Mouse (Mus musculus): ENCODE data around the gene Rpl27a. TPM values are rescaled to one million over a fixed set of nuclear protein-coding genes. Genes with fewer than 3 reads are reported as not detected.

Rpl27a gene
- polyA plus RNA-seq (2011; ENCODE audit: insufficient read depth, insufficient read length, low replicate concordance, missing spikeins) = 394 and 562 TPM in 2 replicates

DNA sequence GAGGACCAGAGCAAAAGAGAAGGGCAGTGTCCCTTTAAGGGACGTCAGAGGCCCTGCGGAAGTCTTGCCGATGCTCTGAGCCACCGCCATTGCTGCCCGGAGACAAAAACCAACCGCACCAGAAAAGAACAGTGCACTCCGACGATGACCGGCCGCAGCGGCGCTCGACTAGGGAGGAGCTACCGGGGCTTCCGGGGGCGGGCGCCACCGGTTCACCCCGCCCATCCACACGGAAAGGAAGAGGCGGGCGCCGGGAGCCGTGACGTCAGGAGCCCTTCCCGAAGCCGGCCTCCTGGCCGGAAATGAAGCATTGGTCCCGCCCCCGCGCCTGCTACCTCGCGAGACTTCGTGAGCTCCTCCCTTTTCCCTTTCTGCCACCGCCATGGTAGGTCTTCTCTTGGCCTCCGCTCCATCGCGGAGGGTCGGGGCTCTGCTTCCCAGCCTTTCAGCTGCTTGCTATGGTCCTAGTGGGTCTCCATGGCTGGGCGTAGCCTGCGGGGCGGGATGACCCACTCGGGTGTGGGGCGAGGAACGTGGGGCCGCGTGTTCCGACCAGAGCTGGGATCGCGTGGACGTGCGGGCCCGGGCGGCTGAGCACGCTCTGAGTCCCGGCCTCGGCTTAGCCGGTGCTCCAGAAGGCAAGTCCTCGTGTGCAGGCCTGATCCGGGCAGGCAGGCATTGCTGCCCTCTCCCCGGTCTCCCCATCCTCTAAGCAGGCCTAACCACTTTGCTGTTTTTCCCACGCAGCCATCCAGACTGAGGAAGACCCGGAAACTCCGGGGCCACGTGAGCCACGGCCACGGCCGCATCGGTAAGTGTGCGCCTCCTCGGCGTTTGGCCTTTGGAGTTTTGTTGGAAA lies at the start of gene Rpl27a:
Gene Rpl27a (plus strand): TSS at position 310 of the 859 bp plus-strand sequence.
- Histone ChIP-seq H3K4me1 (ENCODE audit: control insufficient read depth, insufficient read depth, low read length) (peaks cover 1% of the 10 kb centered on the region; the same call in 1 of the 2 replicates), H3K27ac (ENCODE audit: control insufficient read depth, insufficient read depth, low read depth, low read length, poor library complexity) (peak within 1 kb of the TSS; percentile 96), H3K4me3 (replicated peaks; ENCODE audit: control insufficient read depth, low read depth, low read length) (peak within 1 kb of the TSS; percentile 80)
- under 1% methylated on average over 72 of the region's 72 CpGs for WGBS
- TF ChIP-seq POLR2A (IDR thresholded peaks at IDR 0.05; ENCODE audit: borderline replicate concordance, control insufficient read depth, low read depth, low read length) (peak; percentile 87), CTCF (IDR thresholded peaks at IDR 0.05; ENCODE audit: control insufficient read depth, insufficient read depth, low read length) (no peak)

DNA sequence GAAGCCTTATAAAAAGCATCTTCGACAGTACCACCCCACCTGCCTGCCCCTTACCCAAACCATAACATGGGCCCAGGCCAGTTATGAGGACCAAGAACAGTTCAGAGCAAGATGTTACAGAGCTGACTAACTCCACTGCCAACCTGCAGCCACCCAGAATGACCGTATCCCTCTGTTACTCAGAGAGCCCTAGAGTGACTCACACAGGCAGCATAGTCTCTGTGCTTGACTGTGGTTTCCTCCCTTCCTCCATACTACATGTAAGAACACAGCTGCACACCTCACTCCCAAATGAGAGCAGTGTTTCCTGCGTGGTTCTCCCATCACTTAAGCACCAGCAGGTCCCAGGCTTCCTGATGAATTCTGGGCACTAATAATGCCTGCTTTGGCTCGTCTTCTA lies 48.2 kb upstream of the Rpl27a start:
- no peaks in the 10 kb centered on the region for H3K4me1 ChIP-seq (ENCODE audit: control insufficient read depth, insufficient read depth, low read length)
- TF ChIP-seq POLR2A (IDR thresholded peaks at IDR 0.05; ENCODE audit: borderline replicate concordance, control insufficient read depth, low read depth, low read length) (no peak), CTCF (IDR thresholded peaks at IDR 0.05; ENCODE audit: control insufficient read depth, insufficient read depth, low read length) (no peak)
- 42% methylated on average over 4 of the region's 4 CpGs for WGBS
- H3K27ac ChIP-seq (ENCODE audit: control insufficient read depth, insufficient read depth, low read depth, low read length, poor library complexity) = no peak overlapping the region
- no peak overlapping the region for H3K4me3 ChIP-seq (replicated peaks; ENCODE audit: control insufficient read depth, low read depth, low read length)

DNA sequence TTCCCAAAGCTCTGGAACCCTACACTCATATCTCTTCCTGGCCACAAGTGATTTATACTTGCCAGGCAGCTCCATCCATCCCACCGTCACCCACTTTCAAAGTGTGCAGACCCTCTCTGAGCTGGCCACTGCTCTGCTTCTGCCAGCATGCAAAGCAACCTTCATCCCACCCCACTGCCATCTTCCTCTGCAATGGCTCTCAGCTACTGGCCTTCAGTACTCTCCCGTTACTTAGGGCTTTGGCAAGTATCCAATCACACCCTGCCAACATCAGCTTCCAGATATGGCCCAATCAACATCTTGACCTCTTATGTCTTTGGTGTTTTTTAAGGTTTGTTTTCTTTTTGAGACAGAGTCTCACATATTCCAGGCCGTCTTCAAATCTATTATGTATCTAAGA lies 41.0 kb upstream of the Rpl27a start:
- Histone ChIP-seq H3K4me1 (ENCODE audit: control insufficient read depth, insufficient read depth, low read length) (no peaks in the 10 kb centered on the region), H3K4me3 (replicated peaks; ENCODE audit: control insufficient read depth, low read depth, low read length) (no peak overlapping the region), H3K27ac (ENCODE audit: control insufficient read depth, insufficient read depth, low read depth, low read length, poor library complexity) (no peak overlapping the region)
- no peak for TF ChIP-seq CTCF (IDR thresholded peaks at IDR 0.05; ENCODE audit: control insufficient read depth, insufficient read depth, low read length)
- no peak for TF ChIP-seq POLR2A (IDR thresholded peaks at IDR 0.05; ENCODE audit: borderline replicate concordance, control insufficient read depth, low read depth, low read length)
- WGBS = 81% methylated on average over 3 of the region's 3 CpGs

DNA sequence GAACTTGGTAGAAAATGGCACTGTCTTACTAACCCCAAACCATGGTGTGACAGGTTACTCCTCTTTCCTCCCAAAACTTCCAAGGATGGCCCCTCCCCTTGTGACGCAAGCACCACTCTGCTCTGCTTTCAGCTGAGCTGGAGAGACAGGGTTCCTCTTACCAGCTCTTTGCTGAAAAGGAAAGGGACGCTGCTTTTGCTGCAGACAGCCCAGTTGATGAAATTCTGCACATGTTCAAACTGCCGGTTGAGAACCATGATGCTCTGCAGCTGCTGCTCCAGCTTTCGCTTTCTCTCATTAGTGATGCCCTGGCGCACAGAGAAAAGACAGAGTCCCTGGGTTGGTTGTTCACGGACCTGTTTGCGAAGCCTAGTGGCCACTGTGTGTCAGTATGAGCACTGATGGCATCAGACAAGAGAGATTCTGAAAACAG lies 38.2 kb upstream of the Rpl27a start:
- Histone ChIP-seq H3K4me3 (replicated peaks; ENCODE audit: control insufficient read depth, low read depth, low read length) (no peak overlapping the region), H3K27ac (ENCODE audit: control insufficient read depth, insufficient read depth, low read depth, low read length, poor library complexity) (no peak overlapping the region), H3K4me1 (ENCODE audit: control insufficient read depth, insufficient read depth, low read length) (no peaks in the 10 kb centered on the region)
- no peak for TF ChIP-seq CTCF (IDR thresholded peaks at IDR 0.05; ENCODE audit: control insufficient read depth, insufficient read depth, low read length)
- no peak for TF ChIP-seq POLR2A (IDR thresholded peaks at IDR 0.05; ENCODE audit: borderline replicate concordance, control insufficient read depth, low read depth, low read length)
- 36% methylated on average over 7 of the region's 7 CpGs for WGBS

DNA sequence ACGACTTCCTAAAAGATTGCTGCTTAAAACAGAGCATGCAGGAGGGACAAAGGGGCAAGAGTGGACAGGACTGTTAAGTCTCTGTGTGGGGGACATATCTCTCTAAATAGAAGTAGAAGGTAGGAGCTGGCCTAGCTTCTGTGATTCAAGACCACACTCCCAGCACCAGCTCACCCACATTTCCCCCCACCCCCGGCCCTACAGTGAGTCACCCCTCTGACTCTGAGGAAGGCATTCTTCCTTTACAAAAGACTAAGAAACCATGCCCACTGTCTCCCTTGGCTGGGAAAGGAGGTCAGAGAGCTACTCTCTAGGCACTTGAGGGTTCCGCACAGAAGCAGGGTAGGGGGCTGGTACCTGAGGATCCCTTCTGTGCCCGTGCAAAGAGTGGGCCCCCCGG lies 34.7 kb upstream of the Rpl27a start:
- Histone ChIP-seq H3K4me1 (ENCODE audit: control insufficient read depth, insufficient read depth, low read length) (no peaks in the 10 kb centered on the region), H3K4me3 (replicated peaks; ENCODE audit: control insufficient read depth, low read depth, low read length) (no peak overlapping the region), H3K27ac (ENCODE audit: control insufficient read depth, insufficient read depth, low read depth, low read length, poor library complexity) (no peak overlapping the region)
- TF ChIP-seq CTCF (IDR thresholded peaks at IDR 0.05; ENCODE audit: control insufficient read depth, insufficient read depth, low read length) = no peak
- TF ChIP-seq POLR2A (IDR thresholded peaks at IDR 0.05; ENCODE audit: borderline replicate concordance, control insufficient read depth, low read depth, low read length) = no peak
- 68% methylated on average over 5 of the region's 5 CpGs for WGBS

DNA sequence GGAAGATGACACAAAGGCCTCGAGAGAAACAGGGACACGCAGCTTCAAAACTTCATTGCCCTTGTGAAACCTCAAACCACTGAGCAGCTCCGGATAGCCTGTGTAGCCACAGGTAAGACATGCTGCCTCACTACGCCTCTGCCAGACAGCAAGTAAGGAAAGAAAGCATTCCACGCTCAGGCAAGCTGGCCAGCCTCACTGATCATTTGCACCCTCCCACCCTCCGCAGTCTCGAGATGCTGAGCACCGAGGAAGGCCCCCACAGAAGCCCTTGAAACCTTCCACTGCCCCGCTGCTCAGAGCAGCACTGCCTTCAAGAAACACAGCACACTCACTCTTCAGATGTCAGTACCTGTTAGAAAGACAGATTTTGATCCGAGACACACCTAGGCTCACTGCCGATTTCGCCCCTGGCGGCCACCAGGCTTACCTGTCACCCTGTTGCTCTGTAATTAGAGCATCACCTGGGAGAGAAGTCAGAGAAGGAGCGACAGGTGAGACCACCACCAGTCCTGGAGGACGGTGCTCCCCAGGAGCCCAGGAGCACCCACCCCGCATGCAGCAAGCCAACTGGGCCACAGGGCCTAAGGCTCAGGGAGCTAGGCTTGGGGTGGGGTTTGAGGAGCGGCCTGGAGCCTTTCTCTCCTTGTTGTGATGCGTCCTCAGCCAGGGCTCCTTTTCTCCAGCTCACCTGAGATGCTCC lies 26.2 kb upstream of the Rpl27a start:
- TF ChIP-seq POLR2A (IDR thresholded peaks at IDR 0.05; ENCODE audit: borderline replicate concordance, control insufficient read depth, low read depth, low read length) (no peak), CTCF (IDR thresholded peaks at IDR 0.05; ENCODE audit: control insufficient read depth, insufficient read depth, low read length) (no peak)
- H3K4me1 ChIP-seq (ENCODE audit: control insufficient read depth, insufficient read depth, low read length) = no peaks in the 10 kb centered on the region
- no peak overlapping the region for H3K27ac ChIP-seq (ENCODE audit: control insufficient read depth, insufficient read depth, low read depth, low read length, poor library complexity)
- WGBS = 83% methylated on average over 18 of the region's 18 CpGs
- no peak overlapping the region for H3K4me3 ChIP-seq (replicated peaks; ENCODE audit: control insufficient read depth, low read depth, low read length)

DNA sequence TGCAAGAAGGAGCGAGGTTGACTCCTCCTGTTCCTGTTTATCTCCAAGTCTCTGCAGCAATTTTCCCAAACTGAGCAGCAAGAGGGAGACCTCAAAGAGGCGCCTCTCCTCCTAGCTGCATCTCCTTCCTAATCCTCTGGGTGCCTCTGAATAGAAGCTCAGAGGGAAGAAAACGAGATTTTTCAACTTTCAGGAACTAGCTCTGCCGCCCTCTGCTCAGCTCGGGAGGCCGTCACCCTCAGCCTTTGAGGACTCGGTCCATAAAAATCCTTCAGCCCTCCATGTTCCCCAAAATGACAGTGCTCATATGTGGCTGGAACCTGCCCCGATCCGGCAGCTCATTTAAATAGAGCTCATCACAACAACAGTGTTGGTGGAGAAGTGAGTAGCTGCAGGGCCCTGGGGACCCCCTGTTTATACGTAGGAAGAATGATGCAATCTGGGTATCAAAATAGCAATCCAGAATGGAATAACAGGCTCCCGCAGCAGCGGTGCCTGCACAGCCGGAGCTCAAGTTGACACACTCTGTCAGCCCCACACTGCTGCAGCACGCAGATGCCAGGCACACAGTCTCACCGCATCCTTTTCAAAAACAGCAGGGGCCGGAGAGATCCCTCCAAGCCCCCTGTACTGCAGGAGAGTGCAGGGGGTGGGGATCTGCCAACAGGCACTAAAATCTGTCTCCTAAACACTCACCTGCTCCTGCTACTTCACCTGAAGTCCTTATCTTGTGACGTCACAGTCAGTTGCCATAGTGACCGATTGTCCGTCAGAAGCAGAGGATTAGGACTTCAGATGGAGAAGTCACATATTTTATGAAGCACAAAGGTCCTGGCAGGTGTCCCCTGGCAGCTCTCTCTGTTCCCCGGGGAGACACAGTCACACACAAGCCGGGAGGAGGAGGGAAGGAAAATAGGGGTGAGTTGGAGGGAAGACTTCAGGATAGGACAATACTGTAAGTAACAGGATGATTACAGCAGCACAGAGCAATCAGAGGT lies 25.3 kb upstream of the Rpl27a start:
- Histone ChIP-seq H3K4me1 (ENCODE audit: control insufficient read depth, insufficient read depth, low read length) (no peaks in the 10 kb centered on the region), H3K4me3 (replicated peaks; ENCODE audit: control insufficient read depth, low read depth, low read length) (no peak overlapping the region), H3K27ac (ENCODE audit: control insufficient read depth, insufficient read depth, low read depth, low read length, poor library complexity) (no peak overlapping the region)
- TF ChIP-seq CTCF (IDR thresholded peaks at IDR 0.05; ENCODE audit: control insufficient read depth, insufficient read depth, low read length) = no peak
- no peak for TF ChIP-seq POLR2A (IDR thresholded peaks at IDR 0.05; ENCODE audit: borderline replicate concordance, control insufficient read depth, low read depth, low read length)
- WGBS = 58% methylated on average over 21 of the region's 21 CpGs

Data from bone marrow, adult 2 months (tissue).